Mouse (Mus musculus): ENCODE measurements around the gene Pdap1.

DNA sequence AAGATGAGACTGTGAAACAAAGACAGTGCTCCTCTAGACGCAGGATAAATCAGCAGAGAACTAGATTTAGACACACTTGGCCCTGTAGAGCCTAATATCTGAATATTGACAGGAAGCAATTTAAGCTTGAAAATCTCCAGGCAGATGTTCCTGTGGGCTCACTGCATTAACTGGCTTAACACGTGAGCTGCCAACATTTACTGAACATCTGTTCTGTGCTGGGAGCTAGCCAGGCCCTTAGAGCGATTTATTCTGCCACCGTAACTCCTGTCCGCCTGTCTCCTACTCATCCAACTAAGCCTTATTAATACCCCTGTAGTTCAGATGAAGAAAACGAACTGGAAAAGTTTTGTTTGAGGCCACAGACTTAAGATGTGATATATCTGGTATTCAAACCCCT is 1.2 kb downstream of the Pdap1 start:
- no peak for TF ChIP-seq POLR2A (IDR thresholded peaks at IDR 0.05; ENCODE audit: extremely low read depth, insufficient read depth, low read length)
- TF ChIP-seq CTCF (IDR thresholded peaks at IDR 0.05; ENCODE audit: extremely low read depth, insufficient read depth, low read length) = no peak
